Mouse (Mus musculus): ENCODE results near the gene Fubp3.

Gene Fubp3

DNA sequence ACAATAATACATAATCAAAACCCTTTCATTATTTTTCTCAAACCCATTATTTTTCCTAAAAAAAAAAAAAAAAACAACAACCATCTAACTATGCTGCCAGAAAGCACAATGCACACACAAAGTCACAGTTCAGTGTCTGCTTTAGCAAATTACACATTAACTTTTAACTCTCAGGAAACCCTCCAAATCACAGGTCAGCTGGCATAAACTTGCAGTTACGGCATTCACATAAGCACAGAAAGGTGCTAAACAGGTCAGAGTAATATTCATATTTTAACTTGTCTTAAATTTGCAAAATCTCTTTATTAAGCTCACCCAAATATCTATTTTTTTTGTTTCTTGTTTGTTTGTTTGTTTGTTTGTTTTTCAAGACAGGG is 91.3 kb downstream of the Fubp3 start:
- peaks cover 31% of the 10 kb centered on the region for H3K27me3 ChIP-seq (ENCODE audit: insufficient read depth, low read length)
- H3K36me3 ChIP-seq (ENCODE audit: insufficient read depth, low read length), result no peaks in the 10 kb centered on the region
- H3K9me3 ChIP-seq (ENCODE audit: low read length), result peaks cover 7% of the 10 kb centered on the region; the same call in 1 of the 2 replicates
- H3K4me3 ChIP-seq (replicated peaks; ENCODE audit: low read length), result no peak overlapping the region
- TF ChIP-seq CTCF (conservative IDR thresholded peaks at IDR 0.05; ENCODE audit: low read length) (no peak), NANOG (IDR thresholded peaks at IDR 0.05; ENCODE audit: borderline replicate concordance, low read length) (no peak), POU5F1 (IDR thresholded peaks at IDR 0.05; ENCODE audit: borderline replicate concordance, low read length) (no peak)
- H3K4me1 ChIP-seq (replicated peaks; ENCODE audit: low read depth, low read length), result peaks cover 3% of the 10 kb centered on the region; the same call in 1 of the 2 replicates
